Mouse (Mus musculus) intestine, embryonic 14.5 days (tissue): Measurements from ENCODE around the gene Padi1. TPM values are rescaled to one million over a fixed set of nuclear protein-coding genes. Genes with fewer than 3 reads are reported as not detected.

Experiments used
- ATAC-seq: fragments of 200-750 bp; cut with Nextera tagmentation; replicated peaks from 2 replicates; pipeline ENCODE4 v1.8.0; 2017; ENCODE audit warnings: low read depth, moderate number of reproducible peaks, moderate TSS enrichment, moderate library complexity; ENCODE audit not compliant: low FRiP score, low TSS enrichment
- DNase-seq: peaks from one replicate; pipeline ENCODE4 v3.0.0-alpha.2; 2018; ENCODE audit warnings: low spot score
- H3K27ac ChIP-seq: fragments of 300-500 bp; sonication (generic); 2 replicates; pipeline ENCODE4 v1.5.1; 2014; ENCODE audit warnings: low read depth, mild to moderate bottlenecking, control low read depth
- H3K27me3 ChIP-seq: fragments of 300-500 bp; sonication (generic); replicated peaks from 2 replicates; pipeline ENCODE4 v1.6.1; 2014; ENCODE audit warnings: low read length, control low read depth; ENCODE audit not compliant: control insufficient read depth, insufficient read depth
- H3K36me3 ChIP-seq: fragments of 300-500 bp; sonication (generic); 2 replicates; pipeline ENCODE4 v1.6.1; 2014; ENCODE audit warnings: low read length, control low read depth; ENCODE audit not compliant: control insufficient read depth, insufficient read depth
- H3K4me1 ChIP-seq: fragments of 300-500 bp; sonication (generic); replicated peaks from 2 replicates; pipeline ENCODE4 v1.6.1; 2014; ENCODE audit warnings: low read length, control low read depth, mixed read lengths; ENCODE audit not compliant: control insufficient read depth, insufficient read depth
- H3K4me2 ChIP-seq: fragments of 300-500 bp; sonication (generic); 2 replicates; pipeline ENCODE4 v1.6.1; 2014; ENCODE audit warnings: low read length
- H3K4me3 ChIP-seq: fragments of 300-500 bp; sonication (generic); 2 replicates; pipeline ENCODE4 v1.5.1; 2014; ENCODE audit warnings: low read depth, low read length, control low read depth, mixed read lengths
- H3K9ac ChIP-seq: fragments of 300-500 bp; sonication (generic); 2 replicates; pipeline ENCODE4 v1.6.1; 2014; ENCODE audit warnings: mild to moderate bottlenecking, low read length
- H3K9me3 ChIP-seq: fragments of 300-500 bp; sonication (generic); 2 replicates; pipeline ENCODE4 v1.6.1; 2016; ENCODE audit warnings: low read length, control low read depth; ENCODE audit not compliant: control insufficient read depth
- WGBS: fragments of 180-500 bp; shearing (Covaris S2); extraction: QIAGEN DNeasy Blood & Tissue Kit; methylation state at CpG from one replicate; pipeline ENCODE4 v1.1.7; 2014; 5-methylcytosine and 5-hydroxymethylcytosine counted together
- polyA plus RNA-seq: library from polyadenylated mRNA; unstranded; fragments of >200 nt; fragmentation: Nextera tagmentation; extraction: Ambion mirVana; gene quantifications from 2 replicates; pipeline ENCODE4 v1.2.1, GENCODE M21; 2014

Gene Padi1
- polyA plus RNA-seq, 1 experiment from 2014 or later, result 0.16 TPM

- ATAC-seq (no peak), DNase-seq (no peak)
- H3K4me1 ChIP-seq, result no peaks in the 10 kb centered on the region
- H3K9me3 ChIP-seq, result peaks cover 3% of the 10 kb centered on the region; the same call in 1 of the 2 replicates
- 87% methylated on average over 11 of the region's 11 CpGs for WGBS
- H3K27me3 ChIP-seq, result no peaks in the 10 kb centered on the region
- no peak overlapping the region for H3K4me2 ChIP-seq
- no peak overlapping the region for H3K9ac ChIP-seq
- H3K36me3 ChIP-seq, result no peaks in the 10 kb centered on the region
- no peak overlapping the region for H3K27ac ChIP-seq
- no peak overlapping the region for H3K4me3 ChIP-seq
These were observed 13.7 kb upstream of the Padi1 start for GRCm38 (mm10) chr4:140859291-140859690.

GRCm38 (mm10) chr4:140857813-140858212 lies 12.2 kb upstream of the Padi1 start:
- no peaks in the 10 kb centered on the region for H3K27me3 ChIP-seq
- WGBS, result 70% methylated on average over 7 of the region's 7 CpGs
- H3K36me3 ChIP-seq, result no peaks in the 10 kb centered on the region
- no peak for DNase-seq
- H3K4me2 ChIP-seq, result no peak overlapping the region
- no peak for ATAC-seq
- no peak overlapping the region for H3K4me3 ChIP-seq
- no peak overlapping the region for H3K9ac ChIP-seq
- H3K9me3 ChIP-seq, result peaks cover 3% of the 10 kb centered on the region; the same call in 1 of the 2 replicates
- no peaks in the 10 kb centered on the region for H3K4me1 ChIP-seq
- no peak overlapping the region for H3K27ac ChIP-seq

- DNase-seq (no peak), ATAC-seq (no peak)
- Histone ChIP-seq H3K27me3 (no peaks in the 10 kb centered on the region), H3K4me2 (no peak overlapping the region), H3K36me3 (no peaks in the 10 kb centered on the region), H3K4me1 (no peaks in the 10 kb centered on the region), H3K9me3 (peaks cover 3% of the 10 kb centered on the region; the same call in 1 of the 2 replicates), H3K27ac (no peak overlapping the region), H3K4me3 (no peak overlapping the region), H3K9ac (no peak overlapping the region)
- WGBS, result 77% methylated on average over 5 of the region's 5 CpGs
These were observed 11.5 kb upstream of the Padi1 start for GRCm38 (mm10) chr4:140857041-140857440.

GRCm38 (mm10) chr4:140855151-140855550 lies 9.6 kb upstream of the Padi1 start:
- no peak for DNase-seq
- Histone ChIP-seq H3K9me3 (peaks cover 3% of the 10 kb centered on the region; the same call in 1 of the 2 replicates), H3K4me1 (no peaks in the 10 kb centered on the region), H3K4me3 (no peak overlapping the region), H3K27me3 (no peaks in the 10 kb centered on the region), H3K36me3 (no peaks in the 10 kb centered on the region), H3K27ac (no peak overlapping the region), H3K9ac (no peak overlapping the region), H3K4me2 (no peak overlapping the region)
- WGBS, result 81% methylated on average over 7 of the region's 10 CpGs
- no peak for ATAC-seq

GRCm38 (mm10) chr4:140854455-140854864 lies 8.9 kb upstream of the Padi1 start:
- WGBS, result 47% methylated on average over 10 of the region's 10 CpGs
- no peaks in the 10 kb centered on the region for H3K27me3 ChIP-seq
- no peak overlapping the region for H3K4me3 ChIP-seq
- ATAC-seq, result 0 out of 2 replicates have a peak, but pooled peaks have one; percentile 19
- H3K36me3 ChIP-seq, result no peaks in the 10 kb centered on the region
- no peak overlapping the region for H3K9ac ChIP-seq
- peaks cover 3% of the 10 kb centered on the region; the same call in 1 of the 2 replicates for H3K9me3 ChIP-seq
- no peak overlapping the region for H3K27ac ChIP-seq
- H3K4me1 ChIP-seq, result no peaks in the 10 kb centered on the region
- H3K4me2 ChIP-seq, result no peak overlapping the region
- DNase-seq, result no peak

GRCm38 (mm10) chr4:140853626-140854025 lies 8.0 kb upstream of the Padi1 start:
- Histone ChIP-seq H3K4me3 (no peak overlapping the region), H3K4me2 (no peak overlapping the region), H3K27me3 (no peaks in the 10 kb centered on the region), H3K9ac (no peak overlapping the region), H3K36me3 (no peaks in the 10 kb centered on the region), H3K27ac (no peak overlapping the region), H3K4me1 (no peaks in the 10 kb centered on the region), H3K9me3 (peaks cover 3% of the 10 kb centered on the region; the same call in 1 of the 2 replicates)
- ATAC-seq, result no peak
- no peak for DNase-seq
- 65% methylated on average over 8 of the region's 8 CpGs for WGBS

- WGBS, result 78% methylated on average over 11 of the region's 11 CpGs
- no peaks in the 10 kb centered on the region for H3K4me1 ChIP-seq
- H3K27me3 ChIP-seq, result no peaks in the 10 kb centered on the region
- H3K4me3 ChIP-seq, result no peak overlapping the region
- H3K36me3 ChIP-seq, result no peaks in the 10 kb centered on the region
- DNase-seq (no peak), ATAC-seq (no peak)
- no peak overlapping the region for H3K27ac ChIP-seq
- no peaks in the 10 kb centered on the region for H3K9me3 ChIP-seq
- H3K4me2 ChIP-seq, result no peak overlapping the region
- H3K9ac ChIP-seq, result no peak overlapping the region
These were observed 3.7 kb upstream of the Padi1 start for GRCm38 (mm10) chr4:140849310-140849709.

GRCm38 (mm10) chr4:140844991-140845390 lies 587 bp downstream of the Padi1 start:
- Histone ChIP-seq H3K4me3 (no peak overlapping the region), H3K4me2 (no peak overlapping the region), H3K27me3 (no peaks in the 10 kb centered on the region), H3K9me3 (no peaks in the 10 kb centered on the region), H3K9ac (no peak overlapping the region), H3K4me1 (no peaks in the 10 kb centered on the region), H3K27ac (no peak overlapping the region), H3K36me3 (no peaks in the 10 kb centered on the region)
- DNase-seq (no peak), ATAC-seq (no peak)
- 62% methylated on average over 4 of the region's 4 CpGs for WGBS

- ATAC-seq, result no peak
- DNase-seq, result no peak
- WGBS, result 60% methylated on average over 15 of the region's 15 CpGs
These were observed 1.8 kb downstream of the Padi1 start for GRCm38 (mm10) chr4:140843670-140844280.

More at GRCm38 (mm10) chr4:140843670-140844280, 1.8 kb downstream of the Padi1 start:
- Histone ChIP-seq H3K36me3 (no peaks in the 10 kb centered on the region), H3K27ac (no peak overlapping the region), H3K4me3 (no peak overlapping the region), H3K27me3 (no peaks in the 10 kb centered on the region), H3K4me1 (no peaks in the 10 kb centered on the region), H3K9ac (no peak overlapping the region), H3K9me3 (no peaks in the 10 kb centered on the region), H3K4me2 (no peak overlapping the region)
